Mouse (Mus musculus): ENCODE results near the gene Med26.

Gene Med26

DNA sequence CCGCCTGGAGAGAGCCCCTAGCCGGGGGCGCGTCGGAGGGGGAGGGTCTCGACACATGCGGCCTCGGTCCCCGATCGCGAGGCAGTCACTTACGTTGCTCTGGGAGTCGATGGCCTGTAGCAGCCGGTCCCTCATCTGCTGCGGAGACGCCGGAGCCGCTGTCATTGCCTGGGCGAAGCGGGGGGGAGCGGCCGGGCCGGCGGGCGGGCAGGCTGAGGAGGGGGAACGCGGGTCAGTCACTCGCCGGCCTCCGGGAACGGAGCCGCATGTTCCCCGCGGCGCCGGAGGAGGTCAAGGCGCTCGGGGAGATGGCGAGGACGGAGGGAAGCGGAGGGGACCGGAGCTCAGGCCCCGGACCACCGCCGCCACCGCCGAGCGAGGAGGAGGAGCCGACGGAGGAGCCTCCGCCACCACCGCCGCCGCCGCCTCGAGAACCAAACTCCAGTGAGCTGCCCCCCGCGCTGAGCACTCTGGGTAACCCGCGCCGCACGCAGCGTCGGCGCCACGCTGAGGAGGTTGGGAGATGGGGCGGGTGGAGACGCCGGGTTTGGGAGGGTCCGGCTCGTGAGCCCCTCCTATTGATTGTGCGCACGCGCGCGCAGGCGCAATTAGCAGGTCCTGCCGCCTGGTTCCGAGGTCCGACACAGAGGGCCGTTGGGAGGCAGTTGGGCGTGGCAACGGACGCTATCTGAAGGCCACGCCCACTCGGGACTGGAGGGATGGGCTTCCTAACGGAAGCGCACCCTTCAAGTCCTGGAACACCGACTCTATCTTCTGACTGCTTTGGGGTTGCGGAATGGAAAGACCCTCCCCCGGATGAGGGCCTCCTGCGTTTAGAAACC is at the start of gene Med26:
Gene Med26, minus strand, starts transcription at position 469 of the 842 bp plus-strand sequence.
- DNase-seq (ENCODE audit: low read depth, low spot score) = peak; percentile 99

DNA sequence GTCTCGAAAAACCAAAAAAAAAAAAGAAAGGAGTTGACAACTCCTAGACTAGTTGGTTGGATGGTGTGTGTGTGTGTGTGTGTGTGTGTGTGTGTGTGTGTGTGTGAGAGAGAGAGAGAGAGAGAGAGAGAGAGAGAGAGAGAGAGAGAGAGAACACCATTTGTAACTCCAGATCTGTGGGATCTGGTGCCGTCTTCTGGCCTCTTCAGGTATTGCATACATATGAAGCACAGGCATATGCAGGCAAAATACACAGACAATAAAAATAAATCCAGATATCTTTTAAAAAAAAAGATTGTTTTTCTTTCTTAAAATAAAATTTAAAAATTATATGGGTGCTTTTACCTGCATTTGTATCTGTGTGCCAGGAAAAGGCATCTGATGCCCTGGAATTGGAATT is 42.1 kb upstream of the Med26 start:
- DNase-seq (ENCODE audit: low read depth, low spot score) = peak; percentile 63

DNA sequence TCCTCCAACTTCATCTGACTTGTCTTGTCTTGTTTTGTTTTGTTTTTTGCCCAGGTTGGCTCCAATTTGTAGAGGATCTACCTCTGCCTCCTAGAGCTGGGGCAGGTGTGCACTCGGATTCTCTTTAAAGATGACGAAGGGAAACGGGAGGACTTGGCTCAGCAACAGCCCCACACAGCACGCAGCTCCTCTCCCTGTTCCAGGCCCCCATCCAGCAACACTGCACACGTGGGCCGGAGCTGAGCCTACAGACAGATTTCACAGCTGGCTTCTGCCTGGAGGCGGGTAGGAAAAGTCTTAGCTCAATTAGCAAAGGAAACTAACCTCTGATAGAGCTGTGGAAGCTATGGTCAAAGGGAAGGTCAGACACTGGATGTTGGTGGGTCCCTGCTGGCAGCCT is 41.2 kb upstream of the Med26 start:
- DNase-seq (ENCODE audit: low read depth, low spot score) = peak; percentile 93

DNA sequence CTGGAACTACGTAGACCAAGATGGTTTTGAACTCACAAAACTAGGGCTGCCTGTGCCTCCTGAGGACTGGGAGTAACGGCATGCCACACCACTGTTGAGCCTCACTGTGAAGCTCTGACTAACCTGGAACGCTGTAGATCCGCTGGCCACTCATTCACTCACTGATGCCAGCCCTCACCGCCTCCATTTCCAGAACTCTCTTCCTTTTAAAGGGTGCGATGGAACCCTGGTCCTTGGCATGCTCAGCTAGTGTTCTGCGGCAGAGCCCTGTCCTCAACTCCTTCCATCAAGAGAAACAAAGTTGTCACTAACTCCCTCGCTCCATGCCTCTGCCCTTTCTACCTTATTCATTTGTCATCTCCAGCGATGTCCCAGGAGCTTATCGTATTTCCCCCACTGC is 40.8 kb upstream of the Med26 start:
- peak; percentile 64 for DNase-seq (ENCODE audit: low read depth, low spot score)

DNA sequence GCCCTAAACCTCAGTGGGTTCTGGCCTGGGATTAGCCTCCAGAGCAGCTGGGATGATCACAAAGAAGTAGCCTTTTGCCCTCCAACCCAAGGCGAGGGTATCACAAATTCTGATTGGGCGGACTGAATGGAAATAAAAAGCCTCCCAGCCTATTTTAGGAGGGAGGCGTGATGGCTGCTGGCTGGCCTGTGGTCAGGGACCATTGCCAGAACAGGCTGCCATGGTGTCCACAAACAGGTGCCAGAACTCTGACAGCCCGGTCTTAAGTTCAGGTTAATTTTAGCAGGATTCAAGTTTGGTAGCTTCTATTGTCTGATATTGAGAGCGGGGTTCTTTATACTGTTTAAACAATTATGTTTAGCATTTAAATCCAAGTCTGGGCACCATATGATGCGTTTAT is 39.7 kb upstream of the Med26 start:
- DNase-seq (ENCODE audit: low read depth, low spot score) = peak; percentile 65

DNA sequence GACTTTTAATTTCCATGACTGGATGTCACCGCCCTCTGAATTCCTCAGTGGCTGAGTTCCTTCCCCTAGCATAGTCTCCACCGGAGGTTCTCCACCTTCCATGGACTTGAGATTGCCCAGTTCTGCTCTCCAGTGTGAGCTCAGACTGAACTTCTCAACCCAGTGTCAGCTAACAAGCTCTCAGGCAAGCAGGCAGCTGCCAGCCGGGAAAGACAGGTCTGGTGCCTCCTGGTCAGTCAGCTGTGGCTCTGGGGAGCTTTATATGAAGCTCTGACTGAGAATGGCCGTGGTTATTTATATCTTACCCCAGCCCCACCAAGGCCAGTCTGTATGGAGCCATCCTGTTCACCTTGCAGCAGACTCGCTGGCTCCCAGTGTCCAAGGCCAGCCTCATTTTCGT is 36.3 kb upstream of the Med26 start:
- DNase-seq (ENCODE audit: low read depth, low spot score) = no peak

DNA sequence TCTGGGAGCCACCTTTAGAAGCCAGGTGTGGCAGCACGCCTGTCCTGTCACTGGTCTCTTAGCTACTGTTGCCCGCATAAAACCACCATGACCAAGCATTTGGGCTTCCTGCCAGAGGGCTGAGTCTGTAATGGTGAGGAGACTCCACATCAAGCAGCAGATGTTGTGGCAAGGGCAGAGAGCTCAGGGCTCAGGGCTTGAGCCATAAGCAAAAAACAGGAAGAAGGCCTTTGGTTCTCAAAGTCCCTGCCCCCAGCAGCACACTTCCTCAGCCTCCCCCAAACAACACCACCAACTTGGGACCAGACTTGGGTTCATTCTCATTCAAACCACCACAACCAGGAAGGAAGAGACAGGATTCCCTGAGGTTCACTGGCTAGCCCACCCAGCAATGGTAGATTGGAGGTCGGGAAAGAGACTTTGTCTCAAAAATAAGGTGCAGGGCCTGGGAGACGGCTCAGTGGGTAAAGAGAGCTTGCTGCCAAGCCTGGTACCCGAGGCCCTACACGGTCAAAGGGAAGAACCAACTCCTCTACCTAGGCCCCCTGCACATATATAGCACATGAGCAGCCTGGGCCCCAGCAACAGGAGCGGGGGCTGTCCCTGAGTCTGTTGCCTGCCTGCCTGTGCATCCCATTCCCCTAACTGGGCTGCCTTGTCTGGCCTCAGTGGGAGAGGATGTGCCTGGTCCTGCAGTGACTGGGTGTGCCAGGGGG is 35.1 kb upstream of the Med26 start:
- DNase-seq (ENCODE audit: low read depth, low spot score) = peak; percentile 43

DNA sequence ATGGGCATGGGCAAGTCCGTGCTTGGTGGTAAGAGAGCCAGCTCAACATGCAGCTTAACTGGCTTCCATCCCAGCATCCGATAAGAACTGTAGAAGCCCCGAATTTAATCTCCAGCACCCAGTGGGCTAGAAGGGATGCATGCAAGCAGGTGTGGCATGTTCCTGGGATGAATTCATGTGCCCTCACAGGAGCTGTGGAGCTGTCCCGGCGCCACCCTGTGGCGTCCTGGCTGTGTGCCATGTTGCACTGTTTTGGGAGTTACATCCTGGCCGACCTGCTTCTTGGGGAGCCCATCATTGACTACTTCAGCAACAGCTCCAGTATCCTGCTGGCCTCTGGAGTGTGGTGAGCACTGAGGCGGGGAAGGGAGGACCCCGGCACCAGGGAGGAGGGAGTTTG is 31.3 kb upstream of the Med26 start:
- no peak for DNase-seq (ENCODE audit: low read depth, low spot score)

DNA sequence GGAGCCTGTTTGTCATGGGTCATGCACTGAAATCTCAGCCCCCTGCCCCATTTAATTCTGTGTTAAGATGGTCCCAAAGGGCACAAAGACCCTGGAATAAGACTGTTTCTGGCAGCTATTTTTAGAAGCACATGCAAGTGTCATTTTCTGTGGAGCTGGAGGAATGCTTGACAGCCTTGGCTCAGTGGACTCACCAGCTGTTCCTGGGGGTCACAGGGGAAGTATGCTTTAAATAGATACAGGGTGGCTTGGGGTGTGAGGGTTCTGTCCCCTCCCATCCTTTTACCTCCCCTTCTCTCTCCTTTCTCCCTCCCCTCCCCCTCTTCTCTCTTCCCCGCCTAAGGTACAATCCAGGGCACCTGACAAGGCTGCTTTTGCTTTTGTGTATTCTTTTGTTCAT is 29.9 kb upstream of the Med26 start:
- DNase-seq (ENCODE audit: low read depth, low spot score) = no peak

DNA sequence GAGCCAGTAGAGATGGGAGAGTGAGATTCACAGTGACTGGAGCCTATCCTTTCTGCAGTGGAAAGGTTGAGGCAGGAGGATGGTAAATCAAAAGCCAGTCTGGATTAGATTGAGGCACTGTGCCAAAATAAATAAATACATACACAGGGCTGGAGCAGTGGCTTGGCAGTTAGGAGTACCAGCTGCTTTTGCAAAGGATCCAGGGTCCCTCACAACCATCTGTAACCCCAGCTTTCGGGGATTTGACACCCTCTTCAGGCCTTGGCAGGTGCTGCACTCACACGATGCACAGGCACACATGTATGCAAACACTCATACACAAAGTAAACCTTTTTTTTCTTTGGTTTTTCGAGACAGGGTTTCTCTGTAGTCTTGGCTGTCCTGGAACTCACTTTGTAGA is 29.2 kb upstream of the Med26 start:
- DNase-seq (ENCODE audit: low read depth, low spot score) = no peak

DNA sequence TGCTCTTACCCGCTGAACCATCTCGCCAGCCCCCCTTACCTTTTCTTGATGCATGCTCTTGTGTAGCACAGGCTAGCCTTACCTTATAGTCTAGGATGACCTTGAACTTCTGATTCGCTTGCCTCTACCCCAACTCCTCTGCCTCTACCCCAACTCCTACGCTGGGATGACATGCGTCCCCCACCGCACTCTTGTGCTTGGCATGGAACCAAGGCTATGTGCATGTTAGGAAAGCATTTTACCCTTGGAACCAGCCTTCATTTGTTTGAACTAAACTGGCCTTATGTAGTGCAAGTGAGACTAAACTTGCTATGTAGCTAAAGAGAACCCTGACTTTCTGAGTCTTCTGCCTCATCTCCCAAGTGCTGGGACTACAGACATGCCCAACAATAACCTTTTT is 27.8 kb upstream of the Med26 start:
- DNase-seq (ENCODE audit: low read depth, low spot score) = no peak

DNA sequence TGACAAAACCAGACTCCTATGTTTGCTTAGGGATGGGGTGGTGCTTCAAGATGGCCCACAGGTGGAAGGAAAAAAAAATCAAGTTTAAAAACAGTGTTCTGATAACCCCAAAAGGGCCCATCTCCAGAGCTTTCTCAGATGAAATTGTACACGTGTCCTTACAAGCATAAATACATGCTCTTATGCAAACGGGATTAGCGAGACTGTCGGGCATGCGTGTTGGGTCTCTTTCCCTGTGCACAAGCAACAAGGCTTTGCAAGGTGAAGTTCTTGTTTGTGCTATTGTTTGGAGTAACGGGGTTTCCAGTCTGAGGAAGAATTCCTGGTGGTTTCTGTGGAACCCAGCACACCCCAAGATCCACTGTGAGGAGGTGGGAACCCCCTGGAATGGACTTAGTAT is 25.4 kb upstream of the Med26 start:
- DNase-seq (ENCODE audit: low read depth, low spot score) = peak; percentile 78

DNA sequence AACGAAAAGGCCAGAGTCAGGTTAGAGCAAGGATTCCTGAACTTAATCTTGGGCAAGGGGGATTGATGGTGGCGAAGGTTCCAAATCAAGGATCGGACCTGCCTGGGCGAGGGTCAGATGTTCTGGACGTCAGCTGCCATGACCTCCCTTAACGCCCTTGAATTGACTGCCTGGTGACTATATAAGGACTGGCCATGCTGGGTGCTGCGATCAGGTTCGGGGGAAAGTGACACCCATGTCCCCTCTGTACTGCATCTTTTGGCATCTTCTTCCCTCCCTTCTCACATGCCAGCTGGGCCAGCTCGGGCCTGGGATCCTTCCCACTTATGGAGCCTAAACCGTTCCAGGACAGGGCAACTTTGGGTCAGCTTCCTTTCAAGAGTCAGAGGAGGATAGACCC is 24.4 kb upstream of the Med26 start:
- no peak for DNase-seq (ENCODE audit: low read depth, low spot score)

DNA sequence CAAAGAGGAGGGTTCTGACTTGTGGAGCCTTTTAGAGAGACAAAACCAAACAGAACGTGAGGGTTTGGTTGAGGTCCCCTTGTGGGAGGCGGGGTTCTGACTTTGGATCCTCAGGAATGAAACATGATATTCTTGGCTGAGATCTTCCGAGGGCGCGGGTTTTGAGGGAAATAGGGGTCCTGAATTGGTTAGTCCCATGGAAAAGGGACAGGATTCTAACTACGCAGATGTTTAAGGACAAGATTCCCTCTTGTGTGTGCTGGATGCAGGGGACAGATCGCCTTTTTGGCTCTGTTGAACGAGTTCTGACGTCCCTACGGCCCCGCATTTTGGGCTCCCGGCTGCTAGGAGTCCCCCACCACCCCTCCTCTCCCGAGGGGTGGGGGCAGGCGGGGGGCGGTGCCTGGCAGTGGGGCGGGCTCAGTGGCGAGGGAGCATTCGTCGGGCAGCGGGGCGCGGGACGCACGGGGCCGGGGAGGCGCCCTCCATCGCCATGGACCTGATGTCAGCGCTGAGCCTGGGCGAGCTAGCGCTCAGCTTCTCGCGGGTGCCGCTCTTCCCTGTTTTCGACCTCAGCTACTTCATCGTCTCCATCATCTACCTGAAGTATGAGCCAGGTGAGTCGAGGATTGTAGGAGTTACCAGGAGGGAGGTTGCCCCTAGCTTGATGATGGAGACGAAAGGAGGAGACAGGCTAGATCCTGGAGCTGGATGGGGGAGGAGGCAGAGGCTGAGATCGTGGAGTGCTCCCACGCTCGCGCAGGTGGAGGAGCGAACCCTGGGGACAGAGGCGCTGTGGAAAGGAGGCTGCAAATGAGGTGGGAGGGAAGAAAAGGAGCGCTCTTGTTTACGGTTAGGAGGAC is 23.8 kb upstream of the Med26 start, which contains the start of gene Tmem38a:
Gene Tmem38a, plus strand, starts transcription at position 445 of the 863 bp plus-strand sequence.
- peak; percentile 84 for DNase-seq (ENCODE audit: low read depth, low spot score)

DNA sequence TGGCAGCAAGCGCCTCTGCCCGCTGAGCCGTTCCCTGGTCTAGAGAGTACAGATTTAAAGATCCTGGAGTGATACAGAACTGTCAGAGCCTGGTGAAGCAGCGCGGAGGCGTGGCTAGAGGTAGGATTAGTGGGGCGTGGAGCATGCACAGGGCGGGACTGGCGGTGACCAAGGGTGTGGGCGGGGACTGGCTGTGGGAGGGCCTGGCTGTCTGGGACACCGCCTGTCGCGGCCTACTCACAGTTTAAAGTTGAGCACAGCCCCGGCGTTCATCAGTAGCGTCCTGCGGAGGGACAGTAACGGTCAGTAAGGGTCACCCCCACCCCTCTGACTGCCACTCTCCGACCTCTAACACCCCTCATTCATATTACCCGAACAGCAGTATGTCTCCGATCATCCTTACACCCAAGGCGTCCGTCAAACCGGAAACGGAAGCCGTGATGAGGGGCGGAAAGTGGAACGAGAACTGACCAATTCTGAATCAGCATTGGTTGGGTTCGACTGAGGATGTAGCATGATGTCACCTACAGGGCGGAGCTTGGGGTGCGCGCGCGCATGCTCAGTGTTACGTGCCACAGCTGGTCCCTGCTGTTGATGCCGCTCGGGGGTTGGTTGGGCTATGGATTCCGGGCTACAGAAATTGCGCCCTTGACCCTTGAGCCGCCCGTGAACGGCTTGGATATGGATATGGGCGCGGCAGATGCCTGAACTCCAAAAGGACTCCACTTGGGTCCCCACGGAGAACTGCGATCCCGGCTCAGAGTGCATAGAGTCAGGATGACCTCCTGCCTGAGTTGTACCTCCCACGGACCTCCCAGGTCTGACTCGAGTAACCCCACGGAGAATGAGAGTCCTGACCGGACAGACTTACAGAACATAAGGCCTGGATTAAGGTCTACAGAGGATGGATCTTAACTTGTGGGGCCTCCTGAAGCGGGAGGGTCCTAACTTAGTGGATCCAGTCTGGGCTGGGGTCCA is 22.9 kb upstream of the Med26 start, which contains the start of gene Smim7:
Gene Smim7, minus strand, starts transcription at position 456 of the 978 bp plus-strand sequence.
- peak; percentile 99 for DNase-seq (ENCODE audit: low read depth, low spot score)

DNA sequence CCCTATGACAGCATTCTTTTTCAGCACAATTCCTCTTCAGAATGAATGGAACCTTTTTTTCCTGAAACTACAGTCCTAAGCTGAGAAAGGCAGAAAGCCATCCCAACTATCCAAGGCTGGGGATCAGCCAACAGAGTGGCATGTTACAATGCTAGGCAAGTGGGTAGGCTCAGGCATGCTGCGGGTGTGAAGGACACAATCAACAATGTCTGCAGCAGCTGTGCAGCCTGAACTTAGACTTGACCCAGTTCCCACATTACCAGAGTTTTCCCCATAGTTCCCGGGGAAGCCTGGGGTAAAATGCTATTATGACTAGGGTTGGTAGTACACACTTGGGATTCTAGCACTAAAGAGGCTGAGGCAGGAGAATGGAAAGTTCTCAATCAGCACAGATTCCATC is 17.9 kb upstream of the Med26 start:
- DNase-seq (ENCODE audit: low read depth, low spot score) = peak; percentile 47

DNA sequence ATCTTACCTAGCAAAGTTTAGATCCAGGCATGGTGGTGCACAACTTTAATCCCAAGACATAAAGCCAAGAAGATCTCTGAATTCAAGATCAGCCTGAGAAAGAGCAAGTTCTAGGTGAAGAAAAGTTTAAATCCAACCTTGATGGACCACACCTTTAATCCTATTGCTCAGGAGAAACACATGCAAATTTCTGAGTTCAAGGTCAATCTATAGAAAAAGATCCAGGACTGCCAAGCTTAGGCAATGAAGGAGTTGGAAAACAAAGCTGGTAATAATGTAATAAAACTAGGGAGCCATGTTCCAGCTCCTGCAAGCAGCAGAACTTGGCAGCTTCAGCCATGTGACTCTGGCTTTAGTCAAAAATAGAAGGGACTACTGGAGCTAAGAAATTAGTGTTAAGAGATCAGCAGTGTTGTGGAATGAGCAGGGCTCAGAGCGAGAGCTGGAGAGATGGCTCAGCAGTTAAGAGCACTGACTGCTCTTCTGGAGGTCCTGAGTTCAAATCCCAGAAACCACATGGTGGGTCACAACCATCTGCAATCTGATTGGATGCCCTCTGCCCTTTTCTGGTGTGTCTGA is 13.1 kb upstream of the Med26 start:
- peak; percentile 40 for DNase-seq (ENCODE audit: low read depth, low spot score)

DNA sequence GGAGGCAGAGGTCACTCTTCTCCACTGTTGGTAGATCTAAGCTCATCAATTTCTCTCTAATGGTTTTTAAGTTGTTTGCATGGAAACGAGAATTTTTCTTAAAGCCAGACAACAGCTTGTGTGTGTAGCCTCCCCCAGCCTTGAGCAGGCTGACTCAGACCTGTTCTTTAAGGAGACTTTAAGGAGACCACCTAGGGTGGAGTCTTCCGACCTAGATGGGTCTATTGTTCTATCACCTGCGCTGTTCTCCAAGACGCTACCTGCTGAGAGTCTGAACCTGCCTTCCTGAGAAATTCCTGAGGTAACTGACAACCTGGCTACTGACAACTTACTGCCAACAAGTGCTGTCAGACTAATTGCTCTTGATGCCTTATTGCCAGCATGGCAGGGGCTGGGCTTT is 7.7 kb upstream of the Med26 start:
- no peak for DNase-seq (ENCODE audit: low read depth, low spot score)

DNA sequence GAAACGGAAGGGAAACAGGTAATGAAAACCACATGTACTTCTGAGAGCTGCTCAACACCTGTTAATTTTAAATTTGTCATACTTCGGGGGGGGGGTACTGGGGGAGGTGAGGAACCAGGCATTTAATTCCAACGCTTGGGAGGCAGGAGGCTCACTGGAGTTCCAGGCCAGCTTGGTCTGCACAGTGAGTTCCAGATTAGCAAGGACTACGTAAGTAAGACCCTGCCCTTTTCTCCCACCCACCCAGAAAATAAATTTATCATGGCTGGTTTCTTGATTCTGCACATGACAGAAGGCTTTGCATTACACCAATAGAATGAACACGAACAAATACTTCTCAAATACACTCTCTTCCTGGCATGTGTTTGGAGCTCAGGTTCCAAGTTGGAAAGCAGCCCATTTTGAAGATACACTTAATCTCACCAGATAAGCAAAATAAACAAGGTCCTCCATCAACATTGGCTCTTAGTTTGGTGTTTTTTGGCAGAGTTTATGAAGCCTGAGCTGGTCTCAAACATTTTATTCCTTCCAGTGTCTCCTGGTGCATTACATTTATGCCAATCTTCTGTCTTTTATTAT is 1.3 kb upstream of the Med26 start:
- peak; percentile 16 for DNase-seq (ENCODE audit: low read depth, low spot score)
